Mouse (Mus musculus) monocyte, adult 2 months (primary cell): ENCODE data around the gene Stoml3.

Experiments used
- DNase-seq, 2 experiments: peaks; one replicate each; pipeline ENCODE4 v3.0.0; 2022; ENCODE audit warnings: low spot score in 2 of 2, low read depth in 1 of 2

Stoml3 gene

DNA sequence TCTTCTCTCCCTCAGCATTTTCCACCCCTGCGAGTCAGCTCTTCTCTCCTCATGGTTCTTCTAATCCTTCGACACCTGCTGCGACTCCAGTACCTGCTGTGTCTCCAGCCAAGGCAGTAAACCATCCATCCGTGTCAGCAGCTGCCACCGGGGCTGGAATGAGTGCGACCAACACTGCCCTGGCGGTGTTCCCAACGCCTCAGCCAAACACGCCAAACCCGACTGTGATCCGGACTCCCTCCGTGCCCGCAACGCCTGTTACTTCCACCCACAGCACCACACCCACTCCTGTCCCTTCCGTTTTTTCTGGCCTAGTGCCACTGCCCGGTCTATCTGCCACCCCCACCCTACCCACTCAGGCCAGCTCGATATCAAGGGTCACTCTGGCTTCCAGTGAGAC is 11.0 kb upstream of the Stoml3 start:
- DNase-seq: no peak

DNA sequence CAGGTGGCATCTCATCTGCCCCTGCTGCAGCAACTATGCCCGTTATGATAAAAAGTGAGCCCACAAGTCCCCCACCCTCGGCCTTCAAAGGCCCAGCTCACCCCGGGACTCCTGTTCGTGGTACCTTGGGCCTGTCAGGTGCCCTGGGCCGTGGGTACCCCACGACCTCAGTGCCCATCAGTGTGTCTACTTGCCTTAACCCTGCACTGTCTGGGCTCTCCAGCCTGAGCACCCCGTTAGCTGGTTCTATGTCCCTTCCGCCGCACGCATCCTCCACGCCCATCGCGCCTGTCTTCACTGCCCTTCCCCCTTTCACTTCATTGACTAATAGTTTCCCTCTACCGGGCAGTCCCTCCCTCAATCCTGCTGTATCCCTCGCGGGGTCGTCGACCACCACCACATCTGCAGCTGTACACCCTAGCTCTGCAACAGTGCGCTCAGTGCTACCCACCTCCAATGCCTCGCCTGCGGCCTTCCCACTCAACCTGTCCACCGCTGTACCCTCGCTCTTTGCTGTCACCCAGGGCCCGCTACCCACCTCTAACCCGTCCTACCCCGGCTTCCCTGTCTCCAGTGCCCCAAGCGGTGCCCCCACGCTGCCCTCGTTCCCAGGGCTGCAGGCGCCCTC is 9.9 kb upstream of the Stoml3 start:
- no peak for DNase-seq

DNA sequence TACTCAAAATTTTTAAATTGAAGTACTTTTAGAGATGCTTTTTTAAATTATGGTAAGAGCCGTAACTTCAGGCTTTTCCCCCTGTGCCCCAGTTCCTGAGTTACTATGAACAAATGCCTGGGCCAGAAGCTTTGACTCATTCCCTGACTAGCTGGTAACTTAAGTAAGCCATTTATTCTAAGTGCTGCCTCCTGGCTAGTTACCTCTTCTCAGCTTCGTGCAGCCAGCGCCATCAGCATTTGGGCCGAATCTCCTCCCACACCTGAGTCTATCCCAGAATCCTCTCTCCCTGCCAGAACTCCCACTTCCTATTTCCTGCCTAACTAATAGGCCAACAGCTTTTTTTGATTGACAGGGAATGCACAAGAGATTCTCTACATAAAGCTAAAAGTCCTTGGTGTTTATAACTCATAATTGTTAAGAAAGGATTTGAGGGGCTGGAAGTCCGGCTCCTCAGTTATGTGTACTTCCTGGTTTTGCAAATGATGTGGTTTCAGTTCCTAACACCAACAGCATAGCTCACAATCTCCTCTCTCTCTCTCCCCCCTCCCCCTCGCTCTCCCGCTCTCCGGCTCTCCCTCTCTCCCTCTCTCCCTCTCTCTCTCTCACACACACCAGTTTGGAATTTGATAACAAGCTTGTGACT is 4.9 kb upstream of the Stoml3 start:
- no peak for DNase-seq

DNA sequence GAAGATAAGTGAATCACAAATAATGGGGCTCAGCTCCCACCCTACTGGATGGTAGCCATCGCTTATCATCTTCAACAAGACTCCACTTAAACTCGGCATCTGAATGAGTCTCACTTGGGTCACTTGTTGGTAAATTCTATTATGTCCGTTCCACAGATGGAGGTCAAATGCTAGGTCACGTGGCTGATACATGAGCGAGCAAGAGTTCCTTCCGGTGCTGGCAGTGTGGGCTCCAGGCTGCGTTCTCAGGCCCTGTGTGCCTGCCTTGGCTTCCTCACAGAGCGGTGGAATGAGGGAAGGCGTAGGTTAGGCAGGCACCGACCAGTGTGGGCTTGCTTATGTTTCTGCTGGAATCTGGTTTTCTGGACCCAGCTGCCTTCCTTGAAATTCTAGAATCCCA is 1.9 kb upstream of the Stoml3 start:
- DNase-seq: no peak

DNA sequence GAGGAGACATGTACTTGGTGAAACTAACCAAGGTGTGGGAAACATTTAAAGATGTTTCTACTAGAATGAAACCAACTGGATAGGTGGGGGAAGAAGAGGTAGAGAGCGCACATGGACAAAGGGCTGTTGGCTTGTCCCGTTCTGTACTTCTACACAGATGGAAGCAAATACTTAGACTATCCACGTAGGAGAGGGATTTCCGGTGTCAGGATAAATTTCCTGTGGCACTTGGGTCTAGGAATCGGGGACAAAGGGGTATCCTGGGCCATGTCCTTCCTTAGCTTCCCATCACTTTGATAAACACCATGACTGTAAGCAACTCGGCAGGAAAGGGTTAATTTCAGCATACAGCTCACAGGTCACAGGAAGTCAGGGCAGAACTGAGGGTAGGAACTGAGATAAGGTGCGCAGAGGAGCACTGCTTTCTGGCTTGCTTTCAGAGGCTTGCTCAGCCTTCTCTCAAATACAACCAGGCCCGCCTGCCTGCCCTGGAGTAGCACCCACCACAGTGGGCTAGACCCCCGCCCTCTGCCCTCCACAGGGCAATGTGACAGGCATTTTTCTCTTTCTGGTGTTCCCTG is 1.4 kb upstream of the Stoml3 start:
- no peak for DNase-seq

DNA sequence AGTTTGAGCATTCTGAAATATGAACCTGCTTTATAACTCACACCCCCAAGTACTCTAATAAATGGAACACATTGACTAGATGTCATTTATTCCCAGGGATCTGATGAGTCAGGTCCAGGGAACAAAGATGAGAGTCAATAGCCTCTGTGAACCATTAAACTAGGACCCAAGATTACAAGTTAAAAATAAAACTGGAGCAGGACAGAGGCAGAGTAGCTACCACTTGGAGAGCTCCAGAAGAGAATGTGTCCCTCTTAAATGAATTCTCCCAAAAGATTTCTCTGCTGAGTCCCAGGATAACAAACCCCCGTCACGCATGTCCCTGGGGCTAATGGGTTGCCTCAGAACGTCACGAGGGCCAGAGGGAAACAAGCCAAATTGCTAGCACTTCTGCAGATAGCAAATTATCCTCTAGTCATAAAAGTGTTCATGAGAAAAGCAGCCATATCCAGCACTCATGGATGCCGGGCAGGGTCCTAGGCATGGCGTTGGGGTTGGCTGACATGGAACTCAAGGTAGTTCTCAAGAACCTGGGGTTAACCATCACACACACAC is 10.0 kb downstream of the Stoml3 start:
- no peak for DNase-seq

DNA sequence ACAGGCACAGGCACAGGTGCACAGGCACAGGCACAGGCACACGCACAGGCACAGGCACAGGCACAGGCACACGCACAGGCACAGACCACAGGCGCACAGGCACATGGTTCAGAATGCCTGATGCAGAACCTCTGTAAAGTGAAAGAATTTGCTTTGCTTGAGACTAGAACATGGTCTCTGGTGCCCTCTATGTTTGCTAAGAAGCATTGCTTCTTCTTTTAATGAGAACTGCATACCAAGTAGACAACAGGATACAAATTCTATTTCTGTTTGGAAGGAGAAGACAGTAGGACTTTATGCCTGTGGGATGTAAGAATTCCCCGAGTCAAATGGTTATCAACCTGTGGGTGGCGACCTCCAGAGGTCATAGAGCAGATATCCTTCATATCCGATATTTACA is 14.0 kb downstream of the Stoml3 start:
- no peak for DNase-seq

DNA sequence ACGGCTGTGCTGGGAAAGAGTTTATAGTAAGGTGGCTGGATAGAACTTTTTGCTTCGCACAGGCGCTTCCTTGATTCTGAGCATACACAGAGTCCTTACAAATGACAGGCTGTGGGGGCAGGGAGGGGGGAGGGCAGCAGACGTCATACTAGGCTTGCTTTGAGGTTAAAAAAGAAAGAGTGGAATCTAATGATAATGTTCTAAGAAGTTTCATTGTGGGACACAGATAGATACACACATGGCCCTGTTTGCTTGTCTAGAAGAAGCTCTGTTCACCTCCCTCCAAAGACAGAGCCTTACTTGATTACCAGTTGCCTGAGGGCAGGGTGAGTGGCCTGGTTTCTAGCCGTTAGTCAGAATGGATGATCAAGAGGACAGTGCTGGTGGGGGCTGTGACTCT is 24.6 kb downstream of the Stoml3 start:
- no peak for DNase-seq

DNA sequence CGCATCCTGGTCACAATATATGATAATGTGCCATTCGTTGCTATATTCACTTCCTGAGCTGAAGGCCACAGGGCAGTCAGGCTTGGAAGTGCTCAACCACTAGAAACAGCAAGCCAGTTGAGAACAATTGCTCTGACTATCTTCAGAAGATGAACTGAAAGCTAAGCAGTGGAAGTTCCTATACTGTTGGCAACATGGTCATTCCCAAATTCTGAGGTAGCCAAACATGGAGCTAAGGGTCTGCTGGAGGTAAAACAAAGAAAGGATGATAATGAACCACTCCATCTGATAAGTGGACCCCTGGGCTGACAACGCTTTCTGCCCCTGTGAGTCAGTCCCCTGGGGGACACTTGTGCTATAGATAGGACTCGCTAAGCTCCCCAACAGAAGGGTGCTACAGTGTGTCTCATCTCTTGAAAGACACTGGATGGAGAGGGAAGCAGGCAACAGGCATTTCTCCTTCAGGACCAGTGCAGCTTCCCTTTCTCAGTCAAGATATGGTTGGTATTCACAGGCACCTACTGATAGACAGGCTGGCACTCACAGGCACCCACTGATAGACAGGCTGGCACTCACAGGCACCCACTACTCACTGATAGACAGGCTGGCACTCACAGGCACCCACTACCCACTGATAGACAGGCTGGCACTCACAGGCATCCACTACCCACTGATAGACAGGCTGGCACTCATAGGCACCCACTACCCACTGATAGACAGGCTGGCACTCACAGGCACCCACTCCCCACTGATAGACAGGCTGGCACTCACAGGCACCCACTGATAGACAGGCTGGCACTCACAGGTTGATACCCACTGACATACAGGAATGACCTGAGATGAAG is 26.0 kb downstream of the Stoml3 start:
- DNase-seq: no peak

DNA sequence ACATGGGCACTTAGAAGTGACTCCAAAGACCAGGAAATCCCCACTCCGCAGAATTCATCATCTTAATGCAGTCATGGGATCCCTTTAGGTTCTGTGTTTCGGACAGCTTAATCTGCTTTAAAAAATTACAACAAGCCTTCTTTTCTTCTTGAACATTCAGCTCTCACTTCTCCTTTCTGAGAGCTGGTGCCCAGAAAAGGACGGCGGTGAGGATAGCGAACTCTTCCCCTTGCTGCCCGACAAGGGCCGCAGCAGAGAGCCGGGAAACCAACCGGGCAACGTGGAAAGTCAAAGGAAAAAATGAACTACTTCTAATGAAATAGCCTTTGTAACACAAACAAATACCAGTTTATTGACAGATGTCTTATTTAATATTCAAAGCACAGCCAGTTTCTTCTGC is 34.3 kb downstream of the Stoml3 start:
- no peak for DNase-seq

DNA sequence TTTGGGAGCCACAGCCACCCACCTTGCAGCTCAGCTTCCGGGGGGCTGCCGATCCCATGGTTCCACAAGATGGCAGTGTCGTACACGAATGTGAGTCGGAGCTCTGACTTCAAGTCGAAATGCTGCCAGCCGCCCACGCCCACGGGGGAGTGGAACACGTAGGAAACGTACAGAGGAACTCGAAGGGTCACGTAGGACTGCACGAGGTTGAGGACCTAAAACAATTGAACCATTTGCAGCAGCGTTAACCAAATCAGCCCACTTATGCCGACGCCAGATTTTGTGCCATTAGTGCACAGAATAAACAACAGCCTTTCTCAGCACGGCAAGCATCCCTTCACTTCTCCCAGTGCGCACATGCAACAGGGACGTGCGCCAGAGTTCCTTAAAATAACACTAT is 37.3 kb downstream of the Stoml3 start:
- no peak for DNase-seq

DNA sequence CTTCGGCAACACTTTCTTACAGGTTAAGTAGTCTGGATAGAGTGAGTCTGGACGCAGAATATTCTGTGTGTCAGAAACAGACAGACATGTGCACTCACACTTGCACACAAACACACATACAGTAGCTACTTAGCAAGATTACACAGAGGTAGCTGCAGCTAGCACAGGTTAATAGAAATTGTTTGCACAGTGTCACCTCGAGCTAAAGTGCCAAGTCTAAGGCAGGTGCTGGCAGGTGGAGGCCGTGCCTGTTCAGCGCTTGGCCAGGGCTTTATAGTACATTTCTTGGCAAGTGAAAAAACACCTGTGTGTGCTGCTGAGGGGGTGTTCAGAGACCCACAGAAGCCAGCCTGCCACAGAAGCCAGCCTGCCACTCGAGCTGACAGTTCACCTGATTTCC is 41.9 kb downstream of the Stoml3 start:
- DNase-seq: no peak

DNA sequence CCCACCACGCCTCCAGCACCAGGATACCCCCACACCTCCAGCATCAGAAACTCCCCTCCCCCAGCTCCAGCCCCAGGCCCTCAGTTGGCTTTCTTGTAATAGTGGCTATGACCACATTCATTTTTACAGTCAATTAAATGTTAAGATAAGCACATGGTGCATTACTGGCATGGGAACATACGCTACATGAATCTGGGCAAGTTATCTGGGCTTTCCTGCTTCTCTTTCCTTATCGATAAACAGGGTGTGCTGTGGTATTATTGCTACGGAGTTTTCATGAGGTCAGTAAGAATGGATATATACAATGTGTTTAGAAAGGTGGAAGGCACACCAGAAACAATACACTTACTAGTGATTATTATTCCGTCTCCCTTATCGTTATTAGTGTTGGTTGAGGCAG is 43.6 kb downstream of the Stoml3 start:
- no peak for DNase-seq

DNA sequence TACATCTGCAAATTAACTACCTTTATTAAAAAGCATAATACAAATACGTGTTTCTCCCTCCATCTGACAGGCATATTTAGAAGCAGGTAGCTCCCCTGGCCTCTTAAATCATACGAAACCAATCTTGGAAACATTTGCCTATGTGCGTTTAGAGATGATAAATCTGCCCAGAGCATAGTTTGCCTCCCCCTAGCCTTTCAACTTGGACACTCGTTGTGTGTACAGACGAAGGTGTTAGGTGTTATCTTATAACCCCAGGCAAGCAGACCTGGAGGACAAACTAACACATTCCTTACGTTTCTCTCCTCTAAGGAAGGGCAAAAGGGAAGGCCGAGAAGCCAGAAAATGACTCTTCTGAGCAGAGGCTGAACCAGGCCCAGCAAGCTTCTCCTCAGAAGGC is 64.2 kb downstream of the Stoml3 start:
- DNase-seq: no peak

DNA sequence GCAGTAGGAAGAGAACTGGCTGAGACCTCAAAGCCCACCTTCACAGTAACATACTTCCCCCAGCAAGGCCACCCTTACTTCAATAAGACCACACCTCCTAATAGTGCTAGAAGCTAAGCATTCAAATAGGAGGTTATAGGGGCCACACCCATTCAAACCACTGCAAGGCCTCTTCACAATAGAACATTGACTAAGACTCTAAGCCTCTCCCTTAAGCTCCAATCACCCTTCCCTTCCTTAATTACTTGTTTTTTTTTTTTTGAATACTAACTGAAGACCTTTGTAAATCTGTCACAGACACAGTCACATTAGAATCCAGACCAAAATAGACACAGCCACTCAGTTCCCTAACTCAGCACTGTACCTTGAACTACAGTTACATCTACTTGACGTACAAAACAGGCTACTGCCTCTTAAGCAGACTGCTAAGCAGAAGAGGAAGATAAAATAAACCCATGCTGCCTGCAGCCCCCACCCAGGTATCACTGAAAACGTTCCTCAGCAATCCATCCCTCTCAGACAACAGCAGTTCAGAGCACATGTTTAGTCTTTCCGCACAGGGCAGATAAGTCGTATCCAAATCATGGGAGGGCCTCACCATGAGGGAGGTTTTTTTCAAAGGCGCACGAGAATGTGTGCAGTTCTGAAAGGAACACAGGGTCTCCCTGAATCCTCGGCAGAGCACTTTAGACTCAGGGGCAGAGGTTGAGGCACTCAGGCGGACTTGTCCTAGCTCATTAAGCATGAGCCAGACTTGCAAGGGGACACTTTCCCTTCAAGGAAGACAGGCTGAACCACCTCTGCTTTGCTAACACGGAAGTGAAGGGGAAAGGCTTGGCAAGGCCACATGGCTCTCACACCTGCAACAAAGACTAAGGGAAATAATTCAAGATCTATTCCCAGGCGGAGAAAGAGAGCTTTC is 66.8 kb downstream of the Stoml3 start:
- no peak for DNase-seq

DNA sequence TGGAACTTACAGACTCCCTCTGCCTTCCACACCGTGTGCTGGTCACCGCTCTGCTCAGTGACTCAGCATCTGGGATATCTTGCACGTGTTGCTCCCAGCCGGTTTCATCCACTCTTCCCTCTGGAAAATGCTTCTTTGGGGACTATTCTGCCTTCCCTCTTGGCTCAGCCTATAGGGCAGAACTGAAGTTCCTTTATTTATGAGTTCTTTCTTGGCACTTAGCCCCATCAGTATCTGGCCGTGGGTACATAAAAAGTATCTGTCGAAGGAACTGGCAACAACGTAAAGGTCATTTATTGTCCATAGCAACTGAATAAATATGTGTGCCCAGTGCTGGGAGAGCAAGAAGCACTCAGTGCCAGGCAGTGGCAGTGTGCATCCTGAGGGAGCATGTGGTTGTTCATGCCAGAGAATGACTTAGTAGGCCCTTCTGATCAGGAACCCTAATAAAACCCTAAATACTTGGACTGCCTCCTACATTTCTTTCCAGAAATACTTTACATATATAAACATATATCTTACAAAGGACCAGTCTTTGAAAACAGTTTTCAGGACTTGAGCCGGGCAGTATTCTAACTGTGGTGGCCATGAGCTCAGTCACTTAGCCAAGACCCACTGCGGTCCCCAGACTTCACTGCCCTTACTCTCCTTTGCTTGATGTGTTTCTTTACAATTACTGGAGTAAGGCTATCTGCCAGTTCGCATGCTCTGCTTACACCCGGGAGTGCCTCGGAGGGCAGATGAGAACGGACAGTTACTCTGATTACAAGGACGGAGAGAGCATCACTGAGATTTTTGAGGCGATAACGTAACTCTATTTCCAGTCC is 69.1 kb downstream of the Stoml3 start:
- DNase-seq: no peak
